Mouse (Mus musculus): ENCODE measurements around the gene Dtd1.

- TF ChIP-seq USF2 (IDR thresholded peaks at IDR 0.05; ENCODE audit: borderline replicate concordance in 1 of 2, insufficient read depth in 1 of 2, low read depth in 1 of 2, low read length in 2 of 2) (no peak), CTCF (IDR thresholded peaks at IDR 0.05 in 2 of 3, conservative IDR thresholded peaks at IDR 0.05 in 1 of 3; ENCODE audit: control insufficient read depth in 1 of 3, insufficient read depth in 1 of 3, low read depth in 2 of 3, low read length in 3 of 3, poor library complexity in 1 of 3, severe bottlenecking in 1 of 3) (no peak), CHD2 (IDR thresholded peaks at IDR 0.05; ENCODE audit: low read length) (no peak), MXI1 (IDR thresholded peaks at IDR 0.05; ENCODE audit: low read depth, low read length) (no peak), TAL1 (IDR thresholded peaks at IDR 0.05; ENCODE audit: low read length) (no peak), RAD21 (IDR thresholded peaks at IDR 0.05; ENCODE audit: low read depth, low read length) (no peak), POLR2A (IDR thresholded peaks at IDR 0.05; ENCODE audit: control insufficient read depth in 1 of 2, insufficient read depth in 1 of 2, low read depth in 1 of 2, low read length in 2 of 2, poor library complexity in 1 of 2) (no peak), MYC (IDR thresholded peaks at IDR 0.05; ENCODE audit: low read depth, low read length) (no peak), KAT2A (conservative IDR thresholded peaks at IDR 0.05; ENCODE audit: low read depth, low read length) (no peak)
These were observed 175.9 kb downstream of the Dtd1 start for GRCm38 (mm10) chr2:144775626-144776025.

Measured in MEL (cell line).